Mouse (Mus musculus) G1E (cell line): ENCODE measurements around the gene Setd5. TPM values are rescaled to one million over a fixed set of nuclear protein-coding genes. Genes with fewer than 3 reads are reported as not detected.

ENCODE experiments used
- ATAC-seq: 2 replicates; pipeline ENCODE4 v1.8.0; 2016; ENCODE audit warnings: mild to moderate bottlenecking; ENCODE audit not compliant: insufficient number of reproducible peaks, poor library complexity, low FRiP score, severe bottlenecking; ENCODE audit errors: extremely low read depth
- DNase-seq: peaks from one replicate; pipeline ENCODE4 v3.0.0; 2012; ENCODE audit warnings: low spot score
- H3K27me3 ChIP-seq: 2 replicates; pipeline ENCODE4 v1.6.1; 2012; ENCODE audit warnings: mild to moderate bottlenecking, low read length, inconsistent platforms; ENCODE audit not compliant: insufficient read depth
- H3K36me3 ChIP-seq: replicated peaks from 2 replicates; pipeline ENCODE3; 2012; ENCODE audit warnings: mild to moderate bottlenecking, inconsistent platforms
- H3K4me1 ChIP-seq: 2 replicates; pipeline ENCODE4 v1.6.1; 2012; ENCODE audit warnings: low read depth, low read length, inconsistent platforms, mixed read lengths; ENCODE audit not compliant: insufficient read depth
- H3K4me3 ChIP-seq: 2 replicates; pipeline ENCODE4 v1.5.1; 2012; ENCODE audit warnings: low read depth, mild to moderate bottlenecking, inconsistent platforms, low read length, moderate library complexity, mixed read lengths
- H3K9me3 ChIP-seq: replicated peaks from 2 replicates; pipeline ENCODE4 v1.6.1; 2012; ENCODE audit warnings: inconsistent platforms
- CTCF ChIP-seq: IDR thresholded peaks from 2 replicates; pipeline ENCODE4 v1.5.1; 2012; ENCODE audit warnings: low read depth, low read length, inconsistent platforms, mixed read lengths
- GATA1 ChIP-seq: IDR thresholded peaks from 2 replicates; pipeline ENCODE4 v1.6.1; 2012; ENCODE audit warnings: borderline replicate concordance, low read length, inconsistent platforms, mixed read lengths
- GATA2 ChIP-seq: IDR thresholded peaks from 2 replicates; pipeline ENCODE4 v1.6.1; 2012; ENCODE audit warnings: low read depth, low read length, inconsistent platforms, borderline replicate concordance
- POLR2AphosphoS5 ChIP-seq: IDR thresholded peaks from 2 replicates; pipeline ENCODE4 v1.6.1; 2012; ENCODE audit warnings: low read depth, low read length, inconsistent platforms; ENCODE audit not compliant: insufficient replicate concordance
- TAL1 ChIP-seq: conservative IDR thresholded peaks from 2 replicates; pipeline ENCODE4 v1.6.1; 2012; ENCODE audit warnings: low read depth, low read length, inconsistent platforms, mixed read lengths
- polyA plus RNA-seq: library from polyadenylated mRNA; stranded (reverse); fragments of >175 nt; gene quantifications from 2 replicates; pipeline ENCODE4 v1.2.3, GENCODE M21; 2012
- total RNA-seq, 2 experiments: library from RNA; stranded (forward) in 1 of 2; stranded (reverse) in 1 of 2; fragments of 200-1000 nt in 1 of 2; fragments of >200 nt in 1 of 2; fragmentation: Nextera tagmentation in 1 of 2; gene quantifications; 2 replicates each; pipeline ENCODE4 v1.2.3; 2014 to 2017

Gene Setd5
- total and polyA plus RNA-seq, 3 experiments, result 95.0 to 262 (median 154) TPM

GRCm38 (mm10) chr6:113033185-113033584 lies 44.0 kb upstream of the Setd5 start:
- no peaks in the 10 kb centered on the region for H3K9me3 ChIP-seq
- no peak for ATAC-seq
- no peaks in the 10 kb centered on the region for H3K36me3 ChIP-seq
- TF ChIP-seq GATA1, result no peak
- TF ChIP-seq TAL1, result no peak
- no peak for TF ChIP-seq GATA2
- no peak for TF ChIP-seq CTCF
- TF ChIP-seq POLR2AphosphoS5, result no peak
- H3K27me3 ChIP-seq, result peaks cover 23% of the 10 kb centered on the region
- no peak for DNase-seq
- peaks cover 9% of the 10 kb centered on the region for H3K4me1 ChIP-seq
- H3K4me3 ChIP-seq, result no peak overlapping the region

GRCm38 (mm10) chr6:113034466-113034865 lies 42.7 kb upstream of the Setd5 start:
- Histone ChIP-seq H3K4me1 (peaks cover 17% of the 10 kb centered on the region), H3K36me3 (no peaks in the 10 kb centered on the region), H3K9me3 (no peaks in the 10 kb centered on the region), H3K27me3 (peaks cover 17% of the 10 kb centered on the region), H3K4me3 (no peak overlapping the region)
- TF ChIP-seq TAL1 (no peak), POLR2AphosphoS5 (no peak), GATA1 (no peak), CTCF (no peak), GATA2 (no peak)
- ATAC-seq (no peak), DNase-seq (no peak)

GRCm38 (mm10) chr6:113036463-113037175 lies 40.5 kb upstream of the Setd5 start:
- Histone ChIP-seq H3K27me3 (peaks cover 10% of the 10 kb centered on the region), H3K36me3 (no peaks in the 10 kb centered on the region), H3K4me3 (no peak overlapping the region), H3K9me3 (no peaks in the 10 kb centered on the region), H3K4me1 (peaks cover 32% of the 10 kb centered on the region)
- ATAC-seq (no peak), DNase-seq (no peak)
- TF ChIP-seq POLR2AphosphoS5, result no peak
- no peak for TF ChIP-seq TAL1
- no peak for TF ChIP-seq CTCF
- no peak for TF ChIP-seq GATA1
- no peak for TF ChIP-seq GATA2

GRCm38 (mm10) chr6:113037946-113038734 lies 39.0 kb upstream of the Setd5 start:
- Histone ChIP-seq H3K4me3 (no peak overlapping the region), H3K4me1 (peaks cover 42% of the 10 kb centered on the region), H3K27me3 (peaks cover 3% of the 10 kb centered on the region), H3K9me3 (no peaks in the 10 kb centered on the region), H3K36me3 (no peaks in the 10 kb centered on the region)
- peak; percentile 42 for DNase-seq
- ATAC-seq, result peak; percentile 37; the same call in 1 of the 2 replicates
- TF ChIP-seq GATA1 (no peak), CTCF (peak; percentile 81)

- Histone ChIP-seq H3K36me3 (no peaks in the 10 kb centered on the region), H3K4me3 (no peak overlapping the region), H3K4me1 (peaks cover 47% of the 10 kb centered on the region), H3K9me3 (no peaks in the 10 kb centered on the region), H3K27me3 (peaks cover 3% of the 10 kb centered on the region)
- ATAC-seq (no peak), DNase-seq (no peak)
- TF ChIP-seq TAL1 (no peak), GATA2 (no peak), CTCF (no peak), POLR2AphosphoS5 (no peak), GATA1 (no peak)
Observed at GRCm38 (mm10) chr6:113038735-113039058, 38.5 kb upstream of the Setd5 start.

GRCm38 (mm10) chr6:113040319-113040718 lies 36.8 kb upstream of the Setd5 start:
- Histone ChIP-seq H3K36me3 (peaks cover 3% of the 10 kb centered on the region), H3K4me1 (peaks cover 56% of the 10 kb centered on the region)
- TF ChIP-seq TAL1 (no peak), POLR2AphosphoS5 (no peak), GATA1 (no peak), CTCF (no peak), GATA2 (no peak)

More at GRCm38 (mm10) chr6:113040319-113040718, 36.8 kb upstream of the Setd5 start:
- ATAC-seq (no peak), DNase-seq (no peak)
- Histone ChIP-seq H3K27me3 (no peaks in the 10 kb centered on the region; the same call in 1 of the 2 replicates), H3K4me3 (no peak overlapping the region), H3K9me3 (no peaks in the 10 kb centered on the region)
